Mouse (Mus musculus) midbrain, embryonic 12.5 days (tissue): ENCODE measurements around the gene Pde6d. TPM values are rescaled to one million over a fixed set of nuclear protein-coding genes. Genes with fewer than 3 reads are reported as not detected.

Source experiments
- ATAC-seq: fragments of 200-750 bp; cut with Nextera tagmentation; 2 replicates; pipeline ENCODE4 v1.8.0; 2017; ENCODE audit warnings: low read depth, moderate TSS enrichment, moderate library complexity; ENCODE audit not compliant: low FRiP score
- H3K27ac ChIP-seq: fragments of 300-500 bp; sonication (generic); replicated peaks from 2 replicates; pipeline ENCODE4 v1.5.1; 2016; ENCODE audit warnings: mild to moderate bottlenecking
- H3K27me3 ChIP-seq: fragments of 300-500 bp; sonication (generic); 2 replicates; pipeline ENCODE4 v1.6.1; 2016; ENCODE audit warnings: mild to moderate bottlenecking
- H3K36me3 ChIP-seq: fragments of 300-500 bp; sonication (generic); 2 replicates; pipeline ENCODE4 v1.6.1; 2016
- H3K4me1 ChIP-seq: fragments of 300-500 bp; sonication (generic); 2 replicates; pipeline ENCODE4 v1.6.1; 2016
- H3K4me2 ChIP-seq: fragments of 300-500 bp; sonication (generic); replicated peaks from 2 replicates; pipeline ENCODE4 v1.6.1; 2016; ENCODE audit warnings: mild to moderate bottlenecking, moderate library complexity
- H3K4me3 ChIP-seq: fragments of 300-500 bp; sonication (generic); 2 replicates; pipeline ENCODE4 v1.5.1; 2016; ENCODE audit warnings: mild to moderate bottlenecking
- H3K9ac ChIP-seq: fragments of 300-500 bp; sonication (generic); replicated peaks from 2 replicates; pipeline ENCODE4 v1.6.1; 2016; ENCODE audit warnings: mild to moderate bottlenecking, moderate library complexity
- H3K9me3 ChIP-seq: fragments of 300-500 bp; sonication (generic); 2 replicates; pipeline ENCODE4 v1.6.1; 2016; ENCODE audit warnings: mild to moderate bottlenecking
- WGBS: fragments of 180-500 bp; shearing (Covaris S2); methylation state at CpG from one replicate; pipeline ENCODE4 v1.1.7; 2016; 5-methylcytosine and 5-hydroxymethylcytosine counted together
- polyA plus RNA-seq: library from polyadenylated mRNA; unstranded; fragments of >200 nt; fragmentation: Nextera tagmentation; extraction: Ambion mirVana; gene quantifications from 2 replicates; pipeline ENCODE4 v1.2.1, GENCODE M21; 2016

Pde6d gene
- 96.6 and 104 TPM in 2 replicates for polyA plus RNA-seq

- under 1% methylated on average over 26 of the region's 26 CpGs for WGBS
- peak within 1 kb of the TSS; percentile 62; the same call in 1 of the 2 replicates for H3K27ac ChIP-seq
These were observed at the start of gene Pde6d, which contains the start of gene Cops7b for GRCm38 (mm10) chr1:86582451-86583096. Pde6d (minus strand) TSS chr1:86582629. Cops7b (plus strand) TSS chr1:86582904.

GRCm38 (mm10) chr1:86630527-86630926, 48.1 kb upstream of the Pde6d start:
- Histone ChIP-seq H3K9ac (no peak overlapping the region), H3K36me3 (no peaks in the 10 kb centered on the region), H3K4me1 (peaks cover 8% of the 10 kb centered on the region; the same call in 1 of the 2 replicates), H3K4me2 (no peak overlapping the region), H3K27me3 (no peaks in the 10 kb centered on the region), H3K4me3 (no peak overlapping the region), H3K27ac (no peak overlapping the region), H3K9me3 (no peaks in the 10 kb centered on the region)
- WGBS = 75% methylated on average over 4 of the region's 4 CpGs
- no peak for ATAC-seq

More at GRCm38 (mm10) chr1:86582451-86583096, at the start of gene Pde6d, which contains the start of gene Cops7b:
- ATAC-seq = peak; percentile 98
- Histone ChIP-seq H3K4me3 (peak within 1 kb of the TSS; percentile 86), H3K4me1 (peaks cover 15% of the 10 kb centered on the region), H3K4me2 (peak within 1 kb of the TSS; percentile 87), H3K36me3 (0 out of 2 replicates have a peak, but pooled peaks cover 4% of the 10 kb centered on the region), H3K27me3 (no peaks in the 10 kb centered on the region), H3K9me3 (no peaks in the 10 kb centered on the region), H3K9ac (peak within 1 kb of the TSS; percentile 91)

DNA sequence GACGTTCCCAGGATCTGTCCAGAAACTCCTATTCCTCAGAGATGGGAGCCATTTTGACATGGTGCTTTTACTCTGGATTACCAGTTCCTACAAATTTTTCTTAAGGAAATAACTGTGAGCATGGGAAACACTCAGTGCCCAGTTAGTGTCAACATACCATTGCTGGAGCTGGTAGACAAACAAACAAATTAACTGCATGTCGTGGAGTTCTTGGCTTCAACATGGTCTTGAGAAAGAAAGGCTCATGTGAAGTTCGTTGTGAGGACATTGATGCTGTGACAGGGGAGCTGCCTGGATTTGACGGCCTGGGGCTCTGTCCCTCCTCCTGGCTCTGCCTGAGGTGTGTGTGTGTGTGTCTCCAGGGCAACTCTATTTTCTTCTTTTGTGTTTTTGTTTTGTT, 47.5 kb upstream of the Pde6d start:
- no peak for ATAC-seq
- no peak overlapping the region for H3K9ac ChIP-seq
- no peaks in the 10 kb centered on the region for H3K9me3 ChIP-seq
- no peaks in the 10 kb centered on the region for H3K36me3 ChIP-seq
- peaks cover 8% of the 10 kb centered on the region; the same call in 1 of the 2 replicates for H3K4me1 ChIP-seq
- no peaks in the 10 kb centered on the region for H3K27me3 ChIP-seq
- H3K27ac ChIP-seq = no peak overlapping the region
- no peak overlapping the region for H3K4me2 ChIP-seq
- H3K4me3 ChIP-seq = no peak overlapping the region
- 56% methylated on average over 4 of the region's 4 CpGs for WGBS

GRCm38 (mm10) chr1:86628270-86628669, 45.8 kb upstream of the Pde6d start:
- ATAC-seq = no peak
- Histone ChIP-seq H3K27me3 (no peaks in the 10 kb centered on the region), H3K4me3 (no peak overlapping the region), H3K9me3 (no peaks in the 10 kb centered on the region), H3K4me1 (no peaks in the 10 kb centered on the region), H3K9ac (no peak overlapping the region), H3K36me3 (no peaks in the 10 kb centered on the region), H3K4me2 (no peak overlapping the region), H3K27ac (no peak overlapping the region)
- 74% methylated on average over 3 of the region's 3 CpGs for WGBS

- Histone ChIP-seq H3K9me3 (no peaks in the 10 kb centered on the region), H3K27ac (no peak overlapping the region), H3K4me3 (no peak overlapping the region), H3K4me1 (no peaks in the 10 kb centered on the region), H3K27me3 (no peaks in the 10 kb centered on the region), H3K36me3 (no peaks in the 10 kb centered on the region), H3K9ac (no peak overlapping the region), H3K4me2 (no peak overlapping the region)
- 79% methylated on average over 16 of the region's 16 CpGs for WGBS
- ATAC-seq = no peak
These were observed 40.9 kb upstream of the Pde6d start for GRCm38 (mm10) chr1:86623001-86624000.

DNA sequence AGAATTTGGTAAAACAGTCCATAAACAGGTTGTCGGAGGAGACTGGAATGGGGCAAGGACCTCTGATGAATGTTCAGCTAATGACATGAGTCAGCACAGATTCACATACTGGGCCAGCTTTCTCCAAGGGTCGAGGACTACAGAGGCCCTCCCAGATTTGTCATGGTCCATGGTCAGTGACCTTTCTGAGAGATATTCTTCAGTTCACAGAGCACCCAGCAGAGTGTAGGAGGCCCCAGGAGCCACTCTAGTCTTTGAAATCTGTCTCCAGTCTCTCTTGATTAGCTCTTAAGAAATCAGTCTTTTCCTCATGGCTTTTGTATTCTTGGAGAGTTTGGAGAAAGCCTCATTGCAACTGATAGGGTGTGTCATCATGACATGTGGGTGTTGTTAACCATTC, 39.9 kb upstream of the Pde6d start:
- Histone ChIP-seq H3K9ac (no peak overlapping the region), H3K36me3 (no peaks in the 10 kb centered on the region), H3K4me3 (no peak overlapping the region), H3K27me3 (no peaks in the 10 kb centered on the region), H3K27ac (no peak overlapping the region), H3K9me3 (no peaks in the 10 kb centered on the region), H3K4me1 (no peaks in the 10 kb centered on the region), H3K4me2 (no peak overlapping the region)
- WGBS = 68% methylated on average over 2 of the region's 2 CpGs
- no peak for ATAC-seq

- 56% methylated on average over 10 of the region's 10 CpGs for WGBS
- Histone ChIP-seq H3K9ac (no peak overlapping the region), H3K4me3 (no peak overlapping the region), H3K4me2 (no peak overlapping the region), H3K27ac (no peak overlapping the region), H3K27me3 (no peaks in the 10 kb centered on the region), H3K9me3 (no peaks in the 10 kb centered on the region), H3K36me3 (no peaks in the 10 kb centered on the region), H3K4me1 (no peaks in the 10 kb centered on the region)
- no peak for ATAC-seq
These were observed 36.2 kb upstream of the Pde6d start for GRCm38 (mm10) chr1:86618454-86619125.

GRCm38 (mm10) chr1:86614269-86614668, 31.8 kb upstream of the Pde6d start:
- Histone ChIP-seq H3K27ac (no peak overlapping the region), H3K9ac (no peak overlapping the region), H3K4me3 (no peak overlapping the region), H3K36me3 (peaks cover 6% of the 10 kb centered on the region; the same call in 1 of the 2 replicates), H3K4me1 (no peaks in the 10 kb centered on the region), H3K4me2 (no peak overlapping the region), H3K9me3 (no peaks in the 10 kb centered on the region), H3K27me3 (no peaks in the 10 kb centered on the region)
- no peak for ATAC-seq

GRCm38 (mm10) chr1:86612081-86612480, 29.7 kb upstream of the Pde6d start:
- no peak overlapping the region for H3K27ac ChIP-seq
- H3K36me3 ChIP-seq = peaks cover 16% of the 10 kb centered on the region
- no peak overlapping the region for H3K4me3 ChIP-seq
- 69% methylated on average over 1 of the region's 1 CpGs for WGBS
- no peaks in the 10 kb centered on the region for H3K9me3 ChIP-seq
- no peak overlapping the region for H3K9ac ChIP-seq
- no peaks in the 10 kb centered on the region for H3K27me3 ChIP-seq
- no peak for ATAC-seq
- no peak overlapping the region for H3K4me2 ChIP-seq
- H3K4me1 ChIP-seq = no peaks in the 10 kb centered on the region

DNA sequence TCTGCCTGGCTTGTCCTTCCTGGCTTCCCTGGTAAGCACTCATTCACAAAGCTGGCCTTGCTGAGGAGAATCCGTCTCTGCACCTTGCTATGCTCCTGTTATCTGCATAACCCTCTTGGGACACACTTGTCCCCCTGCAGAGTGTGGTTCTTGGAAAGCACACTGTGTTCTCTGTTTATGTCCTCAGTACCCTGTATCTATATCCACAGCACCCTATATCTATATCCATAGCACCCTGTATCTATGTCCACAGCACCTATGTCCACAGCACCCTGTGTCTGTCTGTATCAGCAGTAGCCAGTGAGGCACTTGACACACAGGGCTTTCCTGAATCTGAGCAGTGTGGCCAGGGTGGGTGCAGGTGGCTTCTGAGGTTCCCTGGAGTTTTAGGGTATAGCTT, 28.5 kb upstream of the Pde6d start:
- Histone ChIP-seq H3K4me3 (no peak overlapping the region), H3K36me3 (peaks cover 21% of the 10 kb centered on the region), H3K9me3 (no peaks in the 10 kb centered on the region), H3K27ac (no peak overlapping the region), H3K4me2 (no peak overlapping the region), H3K27me3 (no peaks in the 10 kb centered on the region), H3K4me1 (no peaks in the 10 kb centered on the region), H3K9ac (no peak overlapping the region)
- 71% methylated on average over 1 of the region's 1 CpGs for WGBS
- ATAC-seq = no peak

GRCm38 (mm10) chr1:86600117-86600516, 17.7 kb upstream of the Pde6d start:
- no peak for ATAC-seq
- WGBS = 96% methylated on average over 2 of the region's 2 CpGs
- Histone ChIP-seq H3K4me2 (no peak overlapping the region), H3K9me3 (no peaks in the 10 kb centered on the region), H3K4me1 (no peaks in the 10 kb centered on the region), H3K36me3 (peaks cover 90% of the 10 kb centered on the region), H3K27ac (no peak overlapping the region), H3K27me3 (no peaks in the 10 kb centered on the region), H3K9ac (no peak overlapping the region), H3K4me3 (no peak overlapping the region)
